Mouse (Mus musculus): ENCODE data around the gene Agl. TPM values are rescaled to one million over a fixed set of nuclear protein-coding genes. Genes with fewer than 3 reads are reported as not detected.

The Agl gene
- 23.3 and 23.5 TPM in 2 replicates for polyA plus RNA-seq (2015; fragmentation: Nextera tagmentation; extraction: Ambion mirVana)

DNA sequence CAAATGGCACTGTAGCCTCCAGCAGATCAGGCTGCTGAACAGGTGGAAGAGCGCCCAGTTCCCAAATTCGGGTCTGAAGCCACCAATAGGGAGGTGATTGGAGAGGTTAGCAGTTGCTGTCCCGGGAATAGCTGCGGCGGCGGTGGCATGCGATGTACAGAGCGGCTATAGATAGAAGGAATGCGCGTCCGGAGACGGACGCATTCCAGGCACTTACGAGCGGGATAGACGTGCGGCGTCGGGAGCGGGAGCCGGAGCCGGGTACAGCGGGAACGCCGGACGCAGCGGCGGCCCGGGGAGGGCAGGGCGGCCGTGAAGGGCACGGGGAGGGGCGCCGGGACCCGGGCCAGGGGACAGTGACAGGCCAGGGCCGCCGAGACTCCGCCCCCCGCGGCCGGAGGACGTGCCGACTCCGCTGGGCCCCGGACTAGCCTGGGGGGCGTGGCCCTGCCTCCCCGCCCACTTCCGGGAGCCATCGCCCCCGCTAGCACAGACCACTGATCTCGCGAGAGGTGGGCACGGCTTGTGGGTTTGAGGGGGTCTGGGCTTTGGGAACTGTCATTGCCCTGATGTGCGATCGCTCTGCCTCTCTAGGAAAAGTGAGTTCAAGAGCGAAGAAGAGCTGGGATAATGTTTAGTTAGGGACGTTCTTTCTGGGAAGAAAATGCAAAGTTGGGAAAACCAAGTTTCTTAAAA, at the start of gene Agl:
Gene Agl, minus strand, starts transcription at position 356 of the 696 bp plus-strand sequence.
- under 1% methylated on average over 56 of the region's 57 CpGs for WGBS
- H3K27ac ChIP-seq (replicated peaks): peak within 1 kb of the TSS; percentile 94
- peak within 1 kb of the TSS; percentile 82 for H3K4me3 ChIP-seq (replicated peaks)
- peak within 1 kb of the TSS; percentile 63 for H3K4me2 ChIP-seq (replicated peaks)
- no peaks in the 10 kb centered on the region for H3K27me3 ChIP-seq
- peaks cover 10% of the 10 kb centered on the region for H3K36me3 ChIP-seq
- H3K9me3 ChIP-seq (replicated peaks): no peaks in the 10 kb centered on the region
- 0 out of 2 replicates have a peak, but pooled peaks cover 11% of the 10 kb centered on the region for H3K4me1 ChIP-seq
- peak within 1 kb of the TSS; percentile 63 for H3K9ac ChIP-seq
- ATAC-seq (ENCODE audit: insufficient number of reproducible peaks, low FRiP score, low TSS enrichment, low read depth): peak; percentile 98

DNA sequence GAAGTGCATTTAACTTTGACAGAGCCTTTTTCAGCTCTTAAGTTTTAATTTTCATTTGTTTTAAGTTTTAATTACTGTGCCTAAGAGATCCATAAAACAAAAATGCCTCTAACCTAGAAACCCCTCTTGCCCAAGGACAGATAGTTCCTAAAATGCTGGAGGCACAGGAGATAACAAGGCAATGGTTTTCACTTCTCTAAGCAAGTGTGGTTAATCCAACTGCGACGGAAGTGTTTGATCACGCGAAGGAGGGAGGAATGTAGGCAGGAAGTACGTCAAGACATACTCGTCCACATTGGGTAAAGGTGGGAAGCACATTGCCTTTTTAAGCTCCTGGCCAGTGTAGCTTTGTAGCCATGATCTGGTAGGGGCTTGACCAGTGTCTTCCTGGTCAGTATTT, 49.6 kb upstream of the Agl start:
- Histone ChIP-seq H3K27me3 (no peaks in the 10 kb centered on the region), H3K4me3 (replicated peaks) (no peak overlapping the region), H3K9me3 (replicated peaks) (no peaks in the 10 kb centered on the region), H3K4me2 (replicated peaks) (no peak overlapping the region), H3K9ac (no peak overlapping the region), H3K36me3 (no peaks in the 10 kb centered on the region), H3K4me1 (no peaks in the 10 kb centered on the region), H3K27ac (replicated peaks) (no peak overlapping the region)
- ATAC-seq (ENCODE audit: insufficient number of reproducible peaks, low FRiP score, low TSS enrichment, low read depth): no peak
- WGBS: 68% methylated on average over 6 of the region's 6 CpGs

DNA sequence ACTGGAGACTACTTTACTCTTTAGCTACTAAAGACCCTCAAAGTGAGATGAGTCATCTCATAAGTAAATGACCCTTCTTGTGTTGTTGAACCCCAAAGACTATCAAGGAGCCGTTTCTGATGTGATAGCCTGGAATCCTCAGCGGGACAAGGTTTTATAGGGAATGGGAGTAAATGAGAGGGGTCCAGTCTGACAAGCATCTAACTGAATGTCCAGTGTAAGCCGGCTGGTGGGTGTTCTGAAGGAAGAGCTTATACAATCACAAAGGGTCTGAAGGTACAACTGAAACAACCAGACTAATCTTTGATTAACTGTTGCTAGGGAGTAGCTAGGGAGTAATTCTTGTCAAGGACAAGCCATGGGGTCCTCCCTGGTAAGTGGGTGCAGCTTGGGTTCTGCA, 44.5 kb upstream of the Agl start:
- Histone ChIP-seq H3K4me1 (no peaks in the 10 kb centered on the region), H3K9ac (no peak overlapping the region), H3K9me3 (replicated peaks) (no peaks in the 10 kb centered on the region), H3K27ac (replicated peaks) (no peak overlapping the region), H3K27me3 (no peaks in the 10 kb centered on the region), H3K4me2 (replicated peaks) (no peak overlapping the region), H3K36me3 (no peaks in the 10 kb centered on the region), H3K4me3 (replicated peaks) (no peak overlapping the region)
- 89% methylated on average over 3 of the region's 3 CpGs for whole genome bisulfite sequencing
- ATAC-seq (ENCODE audit: insufficient number of reproducible peaks, low FRiP score, low TSS enrichment, low read depth): no peak

DNA sequence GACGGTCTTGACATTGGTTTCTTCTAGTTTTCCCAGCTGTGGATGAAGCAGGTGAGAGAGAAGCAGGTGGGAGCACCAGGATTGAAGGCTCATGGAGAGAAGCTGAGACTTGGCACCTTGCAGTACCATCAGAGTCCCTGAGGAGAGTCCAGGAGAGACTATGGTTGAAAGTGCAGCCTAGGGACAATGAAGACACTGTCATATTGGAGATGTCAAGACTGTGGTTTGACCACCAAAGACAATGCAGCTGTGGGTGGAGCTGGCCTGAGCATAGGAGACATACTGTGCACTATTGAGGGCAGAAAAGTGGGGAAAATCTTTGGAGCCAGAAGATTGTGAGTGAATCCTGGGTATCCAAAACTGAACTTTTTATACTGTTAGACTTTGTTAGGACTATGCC, 42.4 kb upstream of the Agl start:
- 85% methylated on average over 1 of the region's 1 CpGs for WGBS
- H3K4me1 ChIP-seq: no peaks in the 10 kb centered on the region
- H3K27ac ChIP-seq (replicated peaks): no peak overlapping the region
- no peak overlapping the region for H3K4me2 ChIP-seq (replicated peaks)
- ATAC-seq (ENCODE audit: insufficient number of reproducible peaks, low FRiP score, low TSS enrichment, low read depth): no peak
- H3K9ac ChIP-seq: no peak overlapping the region
- H3K9me3 ChIP-seq (replicated peaks): no peaks in the 10 kb centered on the region
- H3K4me3 ChIP-seq (replicated peaks): no peak overlapping the region
- H3K27me3 ChIP-seq: no peaks in the 10 kb centered on the region
- no peaks in the 10 kb centered on the region for H3K36me3 ChIP-seq

DNA sequence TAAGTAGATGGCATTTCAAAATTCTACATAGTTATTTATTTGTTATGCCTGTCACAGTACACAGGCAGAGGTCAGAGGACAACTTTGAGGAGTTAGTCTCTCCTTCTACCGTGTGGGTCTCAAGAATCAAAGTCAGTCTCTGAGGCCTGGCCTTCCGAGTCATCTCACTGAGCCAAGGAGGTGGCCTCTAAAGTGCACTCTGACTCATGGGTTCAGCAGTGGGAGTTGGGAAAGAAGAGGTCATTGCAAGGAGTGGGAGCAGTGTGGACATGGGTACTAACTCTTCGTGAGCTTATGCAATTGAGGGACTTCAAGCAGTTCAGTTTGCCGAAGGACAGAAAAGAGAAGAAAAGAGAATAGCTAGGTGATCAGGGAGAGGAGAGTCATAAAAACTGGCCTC, 41.0 kb upstream of the Agl start:
- H3K36me3 ChIP-seq: no peaks in the 10 kb centered on the region
- WGBS: 81% methylated on average over 4 of the region's 4 CpGs
- H3K4me1 ChIP-seq: no peaks in the 10 kb centered on the region
- no peaks in the 10 kb centered on the region for H3K9me3 ChIP-seq (replicated peaks)
- H3K4me2 ChIP-seq (replicated peaks): no peak overlapping the region
- no peak for ATAC-seq (ENCODE audit: insufficient number of reproducible peaks, low FRiP score, low TSS enrichment, low read depth)
- no peaks in the 10 kb centered on the region for H3K27me3 ChIP-seq
- no peak overlapping the region for H3K9ac ChIP-seq
- H3K4me3 ChIP-seq (replicated peaks): no peak overlapping the region
- no peak overlapping the region for H3K27ac ChIP-seq (replicated peaks)

DNA sequence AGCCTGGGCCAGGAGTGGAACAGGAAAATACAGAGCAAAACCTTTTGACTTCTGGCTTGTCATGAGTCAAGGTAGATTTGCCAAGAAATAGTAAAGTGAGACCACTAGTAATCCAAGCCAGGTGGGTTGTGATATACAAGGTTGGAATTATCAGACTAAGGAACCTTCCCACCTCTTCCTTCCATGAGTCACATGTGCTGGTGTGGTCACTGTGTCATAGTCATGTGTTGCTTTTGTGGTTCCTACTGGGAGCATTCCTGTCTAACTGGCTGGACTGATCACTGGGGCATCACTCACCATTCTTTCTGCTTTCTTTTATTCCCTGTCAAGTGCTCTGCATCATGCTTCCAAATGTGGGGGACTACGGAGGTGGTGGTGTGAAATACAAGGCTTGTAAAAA, 40.1 kb upstream of the Agl start:
- no peak overlapping the region for H3K9ac ChIP-seq
- H3K27ac ChIP-seq (replicated peaks): no peak overlapping the region
- no peaks in the 10 kb centered on the region for H3K36me3 ChIP-seq
- no peak overlapping the region for H3K4me3 ChIP-seq (replicated peaks)
- ATAC-seq (ENCODE audit: insufficient number of reproducible peaks, low FRiP score, low TSS enrichment, low read depth): no peak
- H3K9me3 ChIP-seq (replicated peaks): no peaks in the 10 kb centered on the region
- 83% methylated on average over 1 of the region's 1 CpGs for WGBS
- H3K4me2 ChIP-seq (replicated peaks): no peak overlapping the region
- H3K4me1 ChIP-seq: no peaks in the 10 kb centered on the region
- H3K27me3 ChIP-seq: no peaks in the 10 kb centered on the region

DNA sequence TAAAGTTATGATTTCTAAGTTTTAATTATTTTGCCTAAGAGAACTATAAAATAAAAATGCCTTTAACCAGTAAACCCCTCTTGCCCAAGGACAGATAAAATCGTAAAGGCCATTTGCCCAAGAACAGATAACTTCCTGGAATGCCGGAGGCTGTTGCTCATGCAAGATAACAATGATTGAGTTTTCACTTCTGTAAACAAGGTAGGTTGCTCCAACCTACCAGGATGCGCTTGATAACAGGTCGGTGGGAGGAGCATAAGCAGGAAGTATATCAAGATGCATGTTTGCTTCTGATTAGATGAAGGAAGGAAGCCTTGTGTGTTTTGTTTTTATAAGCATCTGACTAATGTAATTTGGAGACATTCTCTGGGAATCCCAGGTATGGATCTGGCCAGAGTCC, 38.1 kb upstream of the Agl start:
- no peak for ATAC-seq (ENCODE audit: insufficient number of reproducible peaks, low FRiP score, low TSS enrichment, low read depth)
- no peaks in the 10 kb centered on the region for H3K36me3 ChIP-seq
- WGBS: 79% methylated on average over 4 of the region's 4 CpGs
- no peaks in the 10 kb centered on the region for H3K27me3 ChIP-seq
- no peaks in the 10 kb centered on the region for H3K9me3 ChIP-seq (replicated peaks)
- no peak overlapping the region for H3K4me3 ChIP-seq (replicated peaks)
- H3K4me1 ChIP-seq: no peaks in the 10 kb centered on the region
- H3K27ac ChIP-seq (replicated peaks): no peak overlapping the region
- no peak overlapping the region for H3K4me2 ChIP-seq (replicated peaks)
- no peak overlapping the region for H3K9ac ChIP-seq

DNA sequence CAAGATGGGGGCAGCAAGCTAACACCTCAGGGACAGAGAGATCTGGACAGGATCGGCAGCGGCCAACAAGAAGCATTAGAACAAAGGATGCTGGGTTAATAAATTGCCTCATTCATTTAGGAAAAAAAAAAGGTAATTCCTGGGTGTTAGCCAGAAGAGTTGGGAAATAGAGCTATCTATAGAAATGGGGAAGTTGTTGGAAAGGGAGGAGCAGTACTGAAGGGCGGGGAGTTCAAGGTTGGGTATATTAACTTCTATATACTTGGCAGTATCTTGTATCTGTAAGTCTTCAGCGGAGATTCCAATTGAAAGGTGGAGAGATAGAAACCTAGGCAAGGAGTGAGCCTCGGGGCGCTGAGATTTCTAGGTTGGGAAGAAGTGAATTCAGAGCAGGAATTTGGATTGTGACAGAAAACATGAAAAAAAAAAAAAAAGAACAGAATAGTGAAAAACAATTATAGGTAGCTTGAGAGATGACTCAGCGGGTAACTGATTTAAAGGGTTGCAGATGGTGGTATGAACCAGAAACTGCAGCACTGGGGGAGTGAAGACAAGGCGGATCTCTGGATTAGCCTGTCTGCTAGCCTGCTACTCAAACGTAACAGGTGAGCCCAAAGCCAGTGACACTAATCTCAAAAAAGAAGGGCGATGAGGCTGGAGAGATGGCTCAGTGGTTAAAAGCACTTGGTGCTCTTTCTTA, 37.1 kb upstream of the Agl start:
- Histone ChIP-seq H3K27me3 (no peaks in the 10 kb centered on the region), H3K9me3 (replicated peaks) (no peaks in the 10 kb centered on the region), H3K9ac (no peak overlapping the region), H3K4me1 (no peaks in the 10 kb centered on the region), H3K27ac (replicated peaks) (no peak overlapping the region), H3K4me2 (replicated peaks) (no peak overlapping the region), H3K36me3 (no peaks in the 10 kb centered on the region), H3K4me3 (replicated peaks) (no peak overlapping the region)
- ATAC-seq (ENCODE audit: insufficient number of reproducible peaks, low FRiP score, low TSS enrichment, low read depth): no peak
- 73% methylated on average over 10 of the region's 10 CpGs for WGBS

DNA sequence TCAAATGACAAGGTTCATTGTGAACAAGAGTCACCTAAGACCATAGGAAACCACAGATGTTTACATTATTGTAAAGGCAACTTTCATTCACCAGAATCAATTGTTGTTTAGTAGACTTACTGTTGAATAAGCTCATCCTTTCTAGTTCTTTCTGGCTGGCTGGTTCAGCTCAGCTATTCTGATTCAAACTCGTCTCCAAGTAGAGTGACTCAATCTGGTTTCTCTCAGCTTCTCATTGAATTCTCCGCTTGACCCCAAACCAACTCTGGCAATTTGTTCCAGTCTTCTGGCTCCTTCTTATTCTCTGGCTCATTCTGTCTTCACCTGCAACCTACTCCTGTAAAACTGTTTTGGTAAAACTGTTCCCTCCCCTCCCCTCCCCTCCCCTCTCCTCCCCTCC, 33.3 kb upstream of the Agl start:
- no peak overlapping the region for H3K4me3 ChIP-seq (replicated peaks)
- no peak overlapping the region for H3K4me2 ChIP-seq (replicated peaks)
- no peaks in the 10 kb centered on the region for H3K27me3 ChIP-seq
- 74% methylated on average over 2 of the region's 2 CpGs for WGBS
- H3K36me3 ChIP-seq: no peaks in the 10 kb centered on the region
- no peaks in the 10 kb centered on the region for H3K9me3 ChIP-seq (replicated peaks)
- ATAC-seq (ENCODE audit: insufficient number of reproducible peaks, low FRiP score, low TSS enrichment, low read depth): no peak
- H3K9ac ChIP-seq: no peak overlapping the region
- H3K27ac ChIP-seq (replicated peaks): no peak overlapping the region
- H3K4me1 ChIP-seq: no peaks in the 10 kb centered on the region

DNA sequence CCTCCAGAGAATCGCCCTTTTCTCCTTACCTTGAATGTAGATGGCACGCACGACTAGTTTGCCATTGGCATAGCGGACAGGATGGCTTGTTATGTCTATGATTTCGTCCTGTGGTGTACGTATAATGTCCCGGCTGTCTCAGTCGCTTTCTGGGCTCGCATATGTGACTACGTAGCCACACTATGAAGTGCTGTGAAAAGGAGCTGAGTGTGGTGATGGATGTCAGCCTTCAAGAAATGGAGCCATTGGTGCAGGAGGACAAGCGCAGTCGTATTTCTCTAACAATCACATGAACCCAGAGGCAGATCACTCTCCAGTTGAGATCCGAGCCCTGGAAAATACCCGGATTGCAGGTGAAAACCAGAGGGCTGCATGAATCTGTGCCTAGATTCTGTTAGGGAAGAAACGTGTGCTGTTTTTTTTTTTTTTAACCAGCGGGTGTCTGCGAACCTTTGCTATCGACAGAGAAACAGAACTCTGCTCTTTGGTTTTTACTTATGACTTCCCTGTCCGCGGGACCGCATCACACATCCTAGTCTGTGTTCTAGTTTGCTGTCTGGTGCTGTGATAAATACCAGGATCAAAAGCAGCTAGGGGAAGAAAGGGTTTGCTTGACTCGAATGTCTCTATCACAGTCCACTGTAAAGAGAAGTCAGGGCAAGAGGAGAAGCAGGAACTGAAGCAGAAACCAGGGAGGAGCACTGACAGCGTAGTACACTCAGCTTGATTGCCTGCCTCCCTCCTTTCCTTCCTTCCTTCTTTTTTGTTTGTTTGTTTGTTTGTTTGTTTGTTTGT, 28.9 kb upstream of the Agl start:
- H3K4me3 ChIP-seq (replicated peaks): no peak overlapping the region
- WGBS: 78% methylated on average over 23 of the region's 23 CpGs
- ATAC-seq (ENCODE audit: insufficient number of reproducible peaks, low FRiP score, low TSS enrichment, low read depth): no peak

More for the DNA sequence above, 28.9 kb upstream of the Agl start:
- Histone ChIP-seq H3K9ac (no peak overlapping the region), H3K4me1 (no peaks in the 10 kb centered on the region), H3K27ac (replicated peaks) (no peak overlapping the region), H3K4me2 (replicated peaks) (no peak overlapping the region), H3K36me3 (no peaks in the 10 kb centered on the region), H3K9me3 (replicated peaks) (no peaks in the 10 kb centered on the region), H3K27me3 (no peaks in the 10 kb centered on the region)

Measured in embryonic facial prominence, embryonic 15.5 days (tissue).